Mouse (Mus musculus) thymus, adult 2 months (tissue): ENCODE results near the gene Ephx1.

Experiments
- CTCF ChIP-seq: fragments of 200-500 bp; IDR thresholded peaks from 2 replicates; pipeline ENCODE4 v1.5.1; 2012; ENCODE audit warnings: mild to moderate bottlenecking, control low read depth, low read length, moderate library complexity, borderline replicate concordance; ENCODE audit not compliant: control insufficient read depth, poor library complexity, insufficient read depth; ENCODE audit errors: extremely low read depth
- POLR2A ChIP-seq: fragments of 200-500 bp; IDR thresholded peaks from 2 replicates; pipeline ENCODE4 v1.6.1; 2012; ENCODE audit warnings: mild to moderate bottlenecking, low read length, control low read depth, moderate library complexity; ENCODE audit not compliant: control insufficient read depth, poor library complexity, insufficient read depth; ENCODE audit errors: extremely low read depth

DNA sequence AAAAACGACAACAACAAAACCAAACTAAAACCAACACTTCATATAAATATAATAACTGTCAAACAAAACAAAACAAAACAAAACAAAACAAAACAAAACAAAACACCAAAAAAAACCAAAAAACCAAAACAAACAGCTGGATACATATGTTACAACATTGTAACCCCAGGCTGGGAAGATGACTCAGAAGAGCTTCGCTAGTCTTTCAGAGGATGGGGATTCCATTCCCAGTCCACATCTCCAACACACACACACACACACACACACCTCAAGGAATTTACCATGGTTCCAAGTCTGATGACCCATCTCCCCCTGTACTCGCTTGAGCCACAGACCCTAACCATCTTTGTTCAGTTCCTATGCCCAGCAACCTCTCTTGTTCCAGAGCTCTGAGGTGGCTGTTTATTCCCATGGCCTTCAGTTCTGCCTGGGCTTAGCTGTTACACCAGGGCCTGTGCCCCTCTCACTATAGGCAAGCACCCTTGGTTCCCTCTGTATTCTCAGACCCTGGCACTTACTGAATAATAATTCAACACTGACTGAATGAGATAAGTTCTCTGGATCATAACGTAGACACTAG, 11.6 kb downstream of the Ephx1 start:
- TF ChIP-seq POLR2A = no peak
- no peak for TF ChIP-seq CTCF
